Mouse (Mus musculus): ENCODE results near the gene Pgap2. TPM values are rescaled to one million over a fixed set of nuclear protein-coding genes. Genes with fewer than 3 reads are reported as not detected.
A peak's percentile ranks its signal among the peaks of the same experiment; 100 is the strongest.
"Not testable (repeated sequence)": the region's sequence is repeated elsewhere in the genome, so short reads cannot be mapped to it uniquely, and the experiment has no call there.

The Pgap2 gene
- polyA plus RNA-seq, 1 experiment from 2014 or later, result 56.3 TPM

DNA sequence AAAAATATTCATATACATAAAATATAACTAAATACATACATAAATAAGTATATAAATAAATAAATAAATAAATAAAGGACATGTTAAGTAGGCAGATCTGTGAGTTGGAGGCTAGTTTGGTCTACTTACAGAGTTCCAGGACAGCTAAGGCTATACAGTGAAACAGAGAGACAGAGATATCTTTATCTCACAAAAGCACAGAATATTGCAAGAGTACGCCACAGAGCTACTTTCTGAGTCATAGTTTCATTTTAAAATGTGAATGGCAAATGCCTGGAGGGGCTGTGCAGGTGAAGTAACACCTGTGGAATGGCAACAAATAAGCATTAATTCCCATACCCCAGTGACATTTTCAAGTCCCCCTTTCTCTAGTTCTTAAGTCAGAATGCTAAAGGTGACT, 43.6 kb downstream of the Pgap2 start:
- H3K4me3 ChIP-seq, result no peak overlapping the region
- H3K27me3 ChIP-seq (replicated peaks), result no peaks in the 10 kb centered on the region
- H3K9ac ChIP-seq, result no peak overlapping the region
- H3K9me3 ChIP-seq, result no peaks in the 10 kb centered on the region
- no peak for ATAC-seq (ENCODE audit: extremely low read depth, insufficient number of reproducible peaks, low FRiP score, low TSS enrichment)
- WGBS, result 86% methylated on average over 1 of the region's 1 CpGs
- no peaks in the 10 kb centered on the region for H3K36me3 ChIP-seq
- peaks cover 14% of the 10 kb centered on the region for H3K4me1 ChIP-seq
- no peak overlapping the region for H3K27ac ChIP-seq (replicated peaks)
- H3K4me2 ChIP-seq, result no peak overlapping the region

DNA sequence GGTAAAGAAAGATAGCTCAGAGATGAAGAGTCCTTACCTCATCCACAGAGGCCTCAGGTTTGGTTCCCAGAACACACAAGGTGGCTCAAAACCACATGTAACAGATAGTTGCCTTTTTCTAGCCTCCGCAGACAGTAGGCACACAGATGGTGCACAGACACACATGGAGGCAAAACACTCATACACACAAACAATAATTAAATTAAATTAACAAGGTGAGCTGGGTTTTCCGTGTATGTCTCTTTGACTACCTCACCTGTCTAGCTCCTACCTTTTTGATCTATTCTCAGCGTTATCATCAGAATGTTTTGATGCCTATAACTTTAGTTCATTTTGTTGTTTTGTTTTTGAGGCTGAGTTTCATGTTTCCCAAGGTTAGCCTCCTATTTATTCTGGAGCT, 45.9 kb downstream of the Pgap2 start, which contains the start of gene Rhog:
Gene Rhog (minus strand): TSS at position 101 of the 400 bp plus-strand sequence.
- Histone ChIP-seq H3K9ac (no peak within 1 kb of the TSS), H3K36me3 (no peaks in the 10 kb centered on the region), H3K4me2 (no peak within 1 kb of the TSS), H3K27me3 (replicated peaks) (no peaks in the 10 kb centered on the region), H3K27ac (replicated peaks) (no peak within 1 kb of the TSS), H3K9me3 (no peaks in the 10 kb centered on the region), H3K4me1 (peaks cover 6% of the 10 kb centered on the region), H3K4me3 (no peak within 1 kb of the TSS)
- no peak for ATAC-seq (ENCODE audit: extremely low read depth, insufficient number of reproducible peaks, low FRiP score, low TSS enrichment)
- 77% methylated on average over 3 of the region's 3 CpGs for WGBS

DNA sequence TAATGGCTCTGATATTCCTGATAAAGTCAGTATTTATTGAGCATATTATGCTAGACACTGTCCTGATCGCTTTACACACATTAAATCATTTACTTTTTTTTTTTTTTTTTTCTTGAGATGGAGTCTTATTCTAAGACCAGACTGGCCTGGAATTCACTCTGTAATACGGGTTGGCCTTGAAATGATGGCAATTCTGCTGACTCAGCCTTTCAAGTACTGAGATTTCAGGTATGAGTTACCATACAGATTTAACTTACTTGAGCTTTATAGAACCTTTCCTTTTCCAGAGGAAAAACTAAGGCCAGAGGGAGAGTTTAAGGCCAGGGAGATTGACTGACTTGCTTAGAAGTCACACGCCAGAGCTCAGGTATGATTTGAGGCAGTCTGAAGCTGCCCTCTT, 46.6 kb downstream of the Pgap2 start:
- ATAC-seq (ENCODE audit: extremely low read depth, insufficient number of reproducible peaks, low FRiP score, low TSS enrichment), result no peak
- no peaks in the 10 kb centered on the region for H3K36me3 ChIP-seq
- 63% methylated on average over 3 of the region's 3 CpGs for WGBS

DNA sequence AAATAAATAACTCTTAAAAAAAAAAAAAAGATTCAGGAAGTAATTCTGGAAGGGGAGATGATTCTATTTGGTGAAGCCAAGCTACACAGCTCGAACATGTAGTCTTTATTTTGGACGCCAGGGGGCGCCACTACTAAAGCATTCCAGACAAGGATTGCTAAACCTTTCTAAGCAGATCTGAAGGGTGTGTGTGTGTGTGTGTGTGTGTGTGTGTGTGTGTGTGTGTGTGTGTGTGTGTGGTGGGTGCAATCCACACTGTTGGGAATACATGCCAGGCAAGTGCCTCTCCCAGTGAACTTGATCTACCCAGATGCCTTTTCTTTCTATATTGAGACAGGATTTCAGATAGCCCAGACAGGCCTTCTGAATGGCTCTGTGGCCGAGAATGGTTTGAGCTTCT, 48.2 kb downstream of the Pgap2 start:
- no peak for ATAC-seq (ENCODE audit: extremely low read depth, insufficient number of reproducible peaks, low FRiP score, low TSS enrichment)
- WGBS, result 19% methylated on average over 4 of the region's 4 CpGs
- Histone ChIP-seq H3K27me3 (replicated peaks) (no peaks in the 10 kb centered on the region), H3K4me2 (no peak overlapping the region), H3K4me3 (no peak overlapping the region), H3K9me3 (no peaks in the 10 kb centered on the region), H3K4me1 (no peaks in the 10 kb centered on the region), H3K36me3 (no peaks in the 10 kb centered on the region), H3K9ac (no peak overlapping the region), H3K27ac (replicated peaks) (no peak overlapping the region)

More for the DNA sequence above, 46.6 kb downstream of the Pgap2 start:
- Histone ChIP-seq H3K27me3 (replicated peaks) (no peaks in the 10 kb centered on the region), H3K4me2 (no peak overlapping the region), H3K9me3 (no peaks in the 10 kb centered on the region), H3K4me3 (no peak overlapping the region), H3K27ac (replicated peaks) (no peak overlapping the region), H3K4me1 (no peaks in the 10 kb centered on the region), H3K9ac (no peak overlapping the region)

DNA sequence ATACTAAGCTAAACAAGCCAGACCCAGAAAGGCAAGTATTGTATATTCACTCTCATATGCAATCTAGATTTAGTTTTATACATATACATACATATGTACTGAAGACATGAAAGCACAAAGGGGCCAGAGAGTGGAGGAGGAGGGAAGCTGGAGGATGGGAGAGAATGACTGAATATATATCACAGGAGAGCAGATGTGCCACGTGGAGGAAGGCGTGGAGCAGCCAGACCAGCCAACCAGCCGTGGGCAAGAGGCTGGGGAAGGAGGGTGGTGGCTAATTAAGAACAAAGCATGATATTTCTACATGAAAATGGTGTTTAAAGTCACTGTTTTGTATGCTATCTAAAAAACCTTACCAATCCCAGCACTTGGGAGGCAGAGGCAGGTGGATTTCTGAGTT, 48.7 kb downstream of the Pgap2 start:
- Histone ChIP-seq H3K4me3 (no peak overlapping the region), H3K4me2 (no peak overlapping the region), H3K9me3 (no peaks in the 10 kb centered on the region), H3K4me1 (no peaks in the 10 kb centered on the region), H3K36me3 (no peaks in the 10 kb centered on the region), H3K27ac (replicated peaks) (no peak overlapping the region), H3K9ac (no peak overlapping the region), H3K27me3 (replicated peaks) (no peaks in the 10 kb centered on the region)
- WGBS, result 77% methylated on average over 3 of the region's 3 CpGs
- no peak for ATAC-seq (ENCODE audit: extremely low read depth, insufficient number of reproducible peaks, low FRiP score, low TSS enrichment)

DNA sequence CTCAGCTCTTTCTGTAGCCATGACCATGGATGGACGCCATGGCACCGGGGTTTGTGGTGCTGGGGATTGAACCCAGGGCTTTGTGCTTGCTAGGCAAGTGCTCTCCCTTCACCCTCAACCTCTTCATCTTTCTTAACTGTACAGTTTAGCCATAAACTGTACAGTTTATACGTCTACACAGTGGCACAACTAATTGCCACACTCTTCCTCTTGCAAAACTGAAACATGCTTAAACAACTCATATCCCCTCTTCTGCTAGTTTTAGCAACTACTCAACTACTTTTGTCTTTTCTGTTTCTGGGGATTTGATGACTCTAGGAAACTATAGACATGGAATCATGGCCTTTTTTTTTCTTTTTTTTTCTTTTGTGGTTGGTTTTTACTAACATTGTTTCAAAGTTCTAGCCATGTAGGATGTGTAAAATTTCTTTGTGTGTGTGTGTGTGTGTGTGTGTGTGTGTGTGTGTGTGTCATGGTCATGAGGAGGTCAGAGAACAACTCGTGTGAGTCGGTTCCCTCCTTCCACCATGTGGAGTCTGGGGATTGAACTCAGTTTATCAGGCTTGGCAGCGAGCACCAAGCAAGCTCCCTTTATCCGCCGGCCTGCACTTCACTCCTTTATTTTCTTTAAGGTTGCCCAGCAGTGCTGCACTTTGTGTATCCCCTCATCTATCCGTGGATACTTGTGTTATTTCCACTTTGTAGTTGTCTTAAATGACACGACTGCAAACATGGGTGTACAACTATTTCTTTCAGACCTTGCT, 49.9 kb downstream of the Pgap2 start:
- peaks cover under 1% of the 10 kb centered on the region for H3K27me3 ChIP-seq (replicated peaks)
- H3K27ac ChIP-seq (replicated peaks), result no peak overlapping the region

DNA sequence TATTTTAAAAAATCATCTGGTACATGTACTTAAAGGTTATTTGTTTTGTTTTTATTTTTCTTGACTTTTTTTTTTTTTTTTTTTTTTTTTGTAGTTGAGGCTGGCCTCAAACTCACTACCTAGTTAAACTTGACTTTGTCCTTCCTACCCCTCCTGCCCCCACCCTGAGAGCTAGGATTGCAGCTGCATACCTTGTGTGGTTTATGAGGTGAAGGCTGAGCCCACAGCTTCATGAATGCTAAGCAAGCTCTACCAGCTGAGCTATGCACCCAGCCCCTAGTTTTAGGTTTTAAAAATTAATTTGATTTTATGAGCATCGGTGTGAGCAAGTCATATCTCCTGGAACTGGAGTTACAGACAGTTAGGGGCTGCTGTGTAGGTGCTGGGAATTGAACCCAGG, 50.5 kb downstream of the Pgap2 start:
- Histone ChIP-seq H3K36me3 (no peaks in the 10 kb centered on the region), H3K4me1 (no peaks in the 10 kb centered on the region), H3K4me2 (no peak overlapping the region), H3K27ac (replicated peaks) (no peak overlapping the region), H3K27me3 (replicated peaks) (peaks cover 7% of the 10 kb centered on the region), H3K9ac (no peak overlapping the region), H3K4me3 (no peak overlapping the region), H3K9me3 (no peaks in the 10 kb centered on the region)
- no peak for ATAC-seq (ENCODE audit: extremely low read depth, insufficient number of reproducible peaks, low FRiP score, low TSS enrichment)
- WGBS, result 73% methylated on average over 1 of the region's 1 CpGs

More for the DNA sequence above, 49.9 kb downstream of the Pgap2 start:
- H3K9me3 ChIP-seq, result no peaks in the 10 kb centered on the region
- WGBS, result 70% methylated on average over 10 of the region's 10 CpGs
- H3K9ac ChIP-seq, result no peak overlapping the region
- no peak overlapping the region for H3K4me2 ChIP-seq
- no peak for ATAC-seq (ENCODE audit: extremely low read depth, insufficient number of reproducible peaks, low FRiP score, low TSS enrichment)
- no peaks in the 10 kb centered on the region for H3K36me3 ChIP-seq
- H3K4me3 ChIP-seq, result no peak overlapping the region
- H3K4me1 ChIP-seq, result no peaks in the 10 kb centered on the region

DNA sequence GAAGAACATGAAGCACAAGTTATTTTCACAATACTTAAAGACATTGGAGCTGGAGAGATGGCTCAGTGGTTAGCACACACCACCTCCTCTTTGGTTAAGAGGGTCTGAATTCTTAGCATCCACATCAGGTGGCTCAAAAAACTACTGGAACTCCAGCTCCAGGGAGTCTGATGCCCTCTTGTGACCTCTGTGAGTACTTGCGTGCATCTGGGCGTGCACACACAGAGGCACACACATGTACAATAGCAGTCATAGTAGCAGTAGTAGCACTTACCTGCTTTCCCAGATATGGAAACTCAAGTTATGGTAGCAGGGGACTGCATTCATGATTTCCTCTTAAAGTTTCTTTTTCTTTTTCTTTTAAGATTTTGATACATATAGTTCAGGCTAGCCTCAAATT, 53.0 kb downstream of the Pgap2 start:
- Histone ChIP-seq H3K9me3 (no peaks in the 10 kb centered on the region), H3K27ac (replicated peaks) (no peak overlapping the region), H3K4me2 (no peak overlapping the region), H3K4me1 (peaks cover 5% of the 10 kb centered on the region; the same call in 1 of the 2 replicates), H3K9ac (no peak overlapping the region), H3K27me3 (replicated peaks) (peaks cover 12% of the 10 kb centered on the region), H3K36me3 (no peaks in the 10 kb centered on the region), H3K4me3 (no peak overlapping the region)
- 88% methylated on average over 2 of the region's 2 CpGs for WGBS
- no peak for ATAC-seq (ENCODE audit: extremely low read depth, insufficient number of reproducible peaks, low FRiP score, low TSS enrichment)

DNA sequence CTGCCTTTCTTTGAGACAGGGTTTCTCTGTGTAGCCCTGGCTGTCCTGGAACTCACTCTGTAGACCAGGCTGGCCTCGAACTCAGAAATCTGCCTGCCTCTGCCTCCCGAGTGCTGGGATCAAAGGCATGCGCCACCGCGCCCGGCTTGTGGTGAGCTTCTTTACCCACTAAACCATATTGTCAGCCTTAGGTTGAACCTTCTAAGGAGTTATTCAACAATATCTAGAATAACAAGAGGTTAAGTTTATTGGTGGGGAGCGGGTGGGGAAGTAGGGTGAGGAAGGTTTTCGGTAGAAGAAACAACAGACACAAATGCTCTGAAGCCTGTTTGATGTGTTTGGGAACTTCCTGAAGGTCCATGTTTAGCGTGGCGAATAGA, 56.0 kb downstream of the Pgap2 start:
- Histone ChIP-seq H3K4me1 (peaks cover 18% of the 10 kb centered on the region), H3K27me3 (replicated peaks) (peaks cover 28% of the 10 kb centered on the region)
- not testable (repeated sequence) for H3K4me3 ChIP-seq; ATAC-seq (ENCODE audit: extremely low read depth, insufficient number of reproducible peaks, low FRiP score, low TSS enrichment); H3K4me2 ChIP-seq; H3K9me3 ChIP-seq; H3K36me3 ChIP-seq; H3K27ac ChIP-seq (replicated peaks); H3K9ac ChIP-seq
- WGBS, result 88% methylated on average over 10 of the region's 10 CpGs

DNA sequence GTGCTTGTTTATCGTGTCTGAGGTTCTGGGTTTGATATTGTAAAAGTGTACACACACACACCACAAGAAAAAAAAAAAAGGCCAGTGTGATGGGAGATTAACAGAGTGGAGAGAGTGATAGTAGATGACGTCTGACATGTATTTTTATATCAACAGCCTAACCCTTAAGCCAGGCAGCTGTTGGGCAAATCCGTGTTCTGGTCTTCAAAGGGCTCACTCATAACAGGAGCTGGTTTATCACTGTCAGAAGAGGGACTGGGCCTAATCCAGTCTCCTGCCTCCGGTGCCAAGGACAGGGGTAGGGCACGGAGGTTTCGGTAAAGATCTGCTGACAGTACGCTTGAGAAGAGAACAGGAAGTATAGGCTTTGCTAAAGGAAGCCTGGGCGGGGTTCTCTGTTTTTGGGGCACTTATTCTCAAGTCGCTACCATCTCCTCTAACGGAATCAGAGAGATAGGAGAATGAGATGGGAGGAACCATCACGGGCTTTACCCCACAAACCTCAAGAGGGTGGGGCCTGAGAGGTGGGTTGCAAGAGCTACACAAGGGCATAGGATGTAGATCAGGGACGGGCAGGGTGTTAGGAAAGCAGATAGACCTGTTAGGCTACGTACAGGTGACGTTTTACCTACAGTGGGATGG, 56.5 kb downstream of the Pgap2 start:
- H3K27me3 ChIP-seq (replicated peaks), result peaks cover 28% of the 10 kb centered on the region
- ATAC-seq (ENCODE audit: extremely low read depth, insufficient number of reproducible peaks, low FRiP score, low TSS enrichment), result no peak
- H3K27ac ChIP-seq (replicated peaks), result no peak overlapping the region
- H3K36me3 ChIP-seq, result no peaks in the 10 kb centered on the region
- no peak overlapping the region; the same call in 1 of the 2 replicates for H3K9ac ChIP-seq
- WGBS, result 34% methylated on average over 14 of the region's 14 CpGs
- peaks cover 18% of the 10 kb centered on the region for H3K4me1 ChIP-seq
- H3K4me2 ChIP-seq, result peak overlapping the region; percentile 88
- no peaks in the 10 kb centered on the region for H3K9me3 ChIP-seq
- peak overlapping the region; percentile 85 for H3K4me3 ChIP-seq

DNA sequence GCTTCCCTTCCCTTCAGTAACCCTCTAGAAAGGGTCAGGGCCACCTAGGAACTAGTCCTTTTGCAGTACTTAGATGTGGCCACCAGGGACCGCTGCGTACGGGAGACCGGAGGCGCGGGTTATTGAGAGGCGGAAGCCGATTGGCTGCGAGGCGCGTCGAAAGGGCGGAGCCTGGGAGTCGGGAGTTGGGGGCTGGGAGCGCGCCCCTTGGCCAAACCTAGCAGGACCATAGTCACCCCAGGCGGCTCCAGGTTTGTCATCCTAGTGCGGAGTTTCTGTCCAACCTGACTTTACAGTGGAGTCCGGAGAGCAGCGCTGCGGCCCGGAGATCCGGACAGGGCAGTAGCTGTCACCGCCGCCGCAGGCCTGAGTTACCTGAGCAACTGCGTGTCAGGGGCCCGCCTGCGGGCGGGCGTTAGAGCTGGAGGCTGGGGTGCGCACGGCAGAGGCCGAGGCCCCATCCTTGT, 57.1 kb downstream of the Pgap2 start:
- H3K4me3 ChIP-seq, result peak overlapping the region; percentile 85
- H3K36me3 ChIP-seq, result no peaks in the 10 kb centered on the region
- ATAC-seq (ENCODE audit: extremely low read depth, insufficient number of reproducible peaks, low FRiP score, low TSS enrichment), result peak; percentile 74
- peak overlapping the region; percentile 88 for H3K9ac ChIP-seq
- H3K9me3 ChIP-seq, result no peaks in the 10 kb centered on the region
- WGBS, result under 1% methylated on average over 34 of the region's 34 CpGs
- H3K4me1 ChIP-seq, result peaks cover 24% of the 10 kb centered on the region
- H3K27me3 ChIP-seq (replicated peaks), result peaks cover 28% of the 10 kb centered on the region
- H3K4me2 ChIP-seq, result peak overlapping the region; percentile 88
- H3K27ac ChIP-seq (replicated peaks), result peak overlapping the region; percentile 50

Data from heart, embryonic 13.5 days (tissue).